Mouse (Mus musculus) liver, adult 2 months (tissue): Measurements from ENCODE around the gene Gm49342.
"Not testable (repeated sequence)": the region's sequence is repeated elsewhere in the genome, so short reads cannot be mapped to it uniquely, and the experiment has no call there.

Experiments
- CTCF ChIP-seq: fragments of 200-500 bp; IDR thresholded peaks from 2 replicates; pipeline ENCODE4 v1.5.1; 2011; ENCODE audit warnings: low read depth, low read length, control low read depth
- POLR2A ChIP-seq: fragments of 200-500 bp; IDR thresholded peaks from 2 replicates; pipeline ENCODE4 v1.6.1; 2011; ENCODE audit warnings: low read length, control low read depth; ENCODE audit not compliant: insufficient read depth; ENCODE audit errors: extremely low read depth

DNA sequence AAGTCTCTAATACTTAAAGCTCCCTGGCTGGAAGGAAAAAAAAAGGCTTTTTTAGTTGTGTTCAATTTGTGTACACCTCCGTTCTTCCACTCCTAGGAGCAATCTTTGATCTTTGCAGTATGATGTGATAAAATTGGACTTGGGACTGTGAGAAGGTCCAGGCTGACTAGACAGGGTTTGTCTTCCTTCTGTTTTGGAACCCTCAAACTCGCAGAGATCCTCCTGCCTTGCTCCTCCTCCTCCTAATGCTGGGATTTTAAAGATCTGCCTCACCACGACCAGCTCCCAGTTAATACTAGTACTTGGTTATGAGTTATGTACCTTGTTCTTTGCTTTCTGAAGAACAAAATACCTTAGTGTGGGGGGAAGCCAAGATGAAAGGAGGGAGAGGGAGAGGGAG lies 1.2 kb downstream of the Gm49342 start:
- TF ChIP-seq CTCF, POLR2A: not testable (repeated sequence)
